Mouse (Mus musculus): ENCODE measurements around the gene Sec24c. TPM values are rescaled to one million over a fixed set of nuclear protein-coding genes. Genes with fewer than 3 reads are reported as not detected.
A peak's percentile ranks its signal among the peaks of the same experiment; 100 is the strongest.

Sec24c gene
- total and polyA plus RNA-seq, 3 experiments = 98.2 to 133 (median 106) TPM

- TF ChIP-seq CTCF (IDR thresholded peaks at IDR 0.05) = no peak
- no peak for TF ChIP-seq POLR2A (IDR thresholded peaks at IDR 0.05; ENCODE audit: insufficient read depth, low read depth, low read length)
- no peak for TF ChIP-seq EP300 (IDR thresholded peaks at IDR 0.05; ENCODE audit: insufficient read depth, low read depth, low read length)
- peak within 1 kb of the TSS; percentile 5 for H3K27ac ChIP-seq
- H3K4me1 ChIP-seq (ENCODE audit: control insufficient read depth, insufficient read depth, low read length) = peaks cover 3% of the 10 kb centered on the region
- WGBS = 40% methylated on average over 11 of the region's 11 CpGs
- intact Hi-C loops (cut with DNase I) = no loop called here
- H3K9ac ChIP-seq (ENCODE audit: low read depth, low read length) = no peak within 1 kb of the TSS
- H3K27me3 ChIP-seq (ENCODE audit: control insufficient read depth, insufficient read depth, low read length) = no peaks in the 10 kb centered on the region
- no peak for DNase-seq
- H3K79me2 ChIP-seq (replicated peaks; ENCODE audit: control insufficient read depth, insufficient read depth, low read length) = no peaks in the 10 kb centered on the region
- no peaks in the 10 kb centered on the region for H3K36me3 ChIP-seq (ENCODE audit: control insufficient read depth, insufficient read depth, low read length)
- no peak within 1 kb of the TSS for H3K4me3 ChIP-seq
These were observed 17.7 kb upstream of the Sec24c start, which contains the start of gene Myoz1 for GRCm38 (mm10) chr14:20656361-20656760. Gene Myoz1 (minus strand): TSS chr14:20656540.

GRCm38 (mm10) chr14:20658326-20658725 is 15.8 kb upstream of the Sec24c start:
- H3K36me3 ChIP-seq (ENCODE audit: control insufficient read depth, insufficient read depth, low read length) = no peaks in the 10 kb centered on the region
- H3K4me1 ChIP-seq (ENCODE audit: control insufficient read depth, insufficient read depth, low read length) = peaks cover 3% of the 10 kb centered on the region
- H3K4me3 ChIP-seq = no peak overlapping the region
- no peak for TF ChIP-seq POLR2A (IDR thresholded peaks at IDR 0.05; ENCODE audit: insufficient read depth, low read depth, low read length)
- peak; percentile 88 for TF ChIP-seq CTCF (IDR thresholded peaks at IDR 0.05)
- no peak for DNase-seq
- H3K27me3 ChIP-seq (ENCODE audit: control insufficient read depth, insufficient read depth, low read length) = no peaks in the 10 kb centered on the region
- H3K79me2 ChIP-seq (replicated peaks; ENCODE audit: control insufficient read depth, insufficient read depth, low read length) = no peaks in the 10 kb centered on the region
- no peak overlapping the region for H3K27ac ChIP-seq
- H3K9ac ChIP-seq (ENCODE audit: low read depth, low read length) = no peak overlapping the region
- intact Hi-C loops (cut with DNase I) = loop anchor here (1.0 kb wide), 1 partner anchor 82 kb away; no protein-coding TSS in a partner anchor

- WGBS = 70% methylated on average over 6 of the region's 6 CpGs
- Histone ChIP-seq H3K27ac (no peak overlapping the region), H3K4me3 (no peak overlapping the region), H3K9ac (ENCODE audit: low read depth, low read length) (no peak overlapping the region), H3K36me3 (ENCODE audit: control insufficient read depth, insufficient read depth, low read length) (no peaks in the 10 kb centered on the region), H3K27me3 (ENCODE audit: control insufficient read depth, insufficient read depth, low read length) (no peaks in the 10 kb centered on the region), H3K4me1 (ENCODE audit: control insufficient read depth, insufficient read depth, low read length) (peaks cover 3% of the 10 kb centered on the region), H3K79me2 (replicated peaks; ENCODE audit: control insufficient read depth, insufficient read depth, low read length) (no peaks in the 10 kb centered on the region)
- no peak for DNase-seq
- intact Hi-C loops (cut with DNase I) = loop anchor here (1.0 kb wide), 1 partner anchor 83 kb away; no protein-coding TSS in a partner anchor
- TF ChIP-seq CTCF (IDR thresholded peaks at IDR 0.05) (no peak), POLR2A (IDR thresholded peaks at IDR 0.05; ENCODE audit: insufficient read depth, low read depth, low read length) (0 out of 2 replicates have a peak, but pooled peaks have one; percentile 36)
These were observed 15.2 kb upstream of the Sec24c start for GRCm38 (mm10) chr14:20658902-20659301.

GRCm38 (mm10) chr14:20659687-20660086 is 14.4 kb upstream of the Sec24c start:
- no peak overlapping the region for H3K27ac ChIP-seq
- DNase-seq = no peak
- H3K79me2 ChIP-seq (replicated peaks; ENCODE audit: control insufficient read depth, insufficient read depth, low read length) = no peaks in the 10 kb centered on the region
- H3K36me3 ChIP-seq (ENCODE audit: control insufficient read depth, insufficient read depth, low read length) = no peaks in the 10 kb centered on the region
- TF ChIP-seq CTCF (IDR thresholded peaks at IDR 0.05) (no peak), EP300 (IDR thresholded peaks at IDR 0.05; ENCODE audit: insufficient read depth, low read depth, low read length) (0 out of 2 replicates have a peak, but pooled peaks have one; percentile 25), POLR2A (IDR thresholded peaks at IDR 0.05; ENCODE audit: insufficient read depth, low read depth, low read length) (peak; percentile 53; the same call in 1 of the 2 replicates)
- H3K27me3 ChIP-seq (ENCODE audit: control insufficient read depth, insufficient read depth, low read length) = no peaks in the 10 kb centered on the region
- no peak overlapping the region for H3K9ac ChIP-seq (ENCODE audit: low read depth, low read length)
- WGBS = 96% methylated on average over 7 of the region's 7 CpGs
- no peak overlapping the region for H3K4me3 ChIP-seq
- intact Hi-C loops (cut with DNase I) = loop anchor here (2.0 kb wide), 1 partner anchor 19 kb away; the partner anchor contains the start of gene Usp54
- H3K4me1 ChIP-seq (ENCODE audit: control insufficient read depth, insufficient read depth, low read length) = peaks cover 3% of the 10 kb centered on the region

GRCm38 (mm10) chr14:20660827-20661660 is 13.1 kb upstream of the Sec24c start:
- H3K36me3 ChIP-seq (ENCODE audit: control insufficient read depth, insufficient read depth, low read length) = no peaks in the 10 kb centered on the region
- intact Hi-C loops (cut with DNase I) = loop anchor here (2.0 kb wide), 1 partner anchor 20 kb away; the partner anchor contains the start of gene Usp54
- H3K4me3 ChIP-seq = peak overlapping the region; percentile 73
- peak overlapping the region; percentile 81 for H3K9ac ChIP-seq (ENCODE audit: low read depth, low read length)
- H3K4me1 ChIP-seq (ENCODE audit: control insufficient read depth, insufficient read depth, low read length) = no peaks in the 10 kb centered on the region; the same call in 1 of the 2 replicates
- peak; percentile 89 to 93 for DNase-seq
- H3K27me3 ChIP-seq (ENCODE audit: control insufficient read depth, insufficient read depth, low read length) = no peaks in the 10 kb centered on the region
- 1% methylated on average over 52 of the region's 52 CpGs for WGBS
- H3K79me2 ChIP-seq (replicated peaks; ENCODE audit: control insufficient read depth, insufficient read depth, low read length) = no peaks in the 10 kb centered on the region
- H3K27ac ChIP-seq = peak overlapping the region; percentile 96
- TF ChIP-seq CTCF (IDR thresholded peaks at IDR 0.05) = peak; percentile 89
- peak; percentile 43; the same call in 1 of the 2 replicates for TF ChIP-seq EP300 (IDR thresholded peaks at IDR 0.05; ENCODE audit: insufficient read depth, low read depth, low read length)
- peak; percentile 70; the same call in 1 of the 2 replicates for TF ChIP-seq POLR2A (IDR thresholded peaks at IDR 0.05; ENCODE audit: insufficient read depth, low read depth, low read length)
